Mouse (Mus musculus) limb, embryonic 14.5 days (tissue): ENCODE measurements at regions not wholly inside any gene's neighbourhood (a gene's known extent, or its start where the extent isn't known, plus 50 kb on each side); places are given as distances from the start of the nearest gene placed in this dataset.
"Not testable (repeated sequence)": the region's sequence is repeated elsewhere in the genome, so short reads cannot be mapped to it uniquely, and the experiment has no call there.

Experiments used
- ATAC-seq: fragments of 200-750 bp; cut with Nextera tagmentation; 2 replicates; pipeline ENCODE4 v1.8.0; 2017; ENCODE audit warnings: low read depth, moderate number of reproducible peaks, moderate TSS enrichment; ENCODE audit not compliant: low FRiP score
- DNase-seq: peaks from one replicate; pipeline ENCODE4 v3.0.0-alpha.2; 2015; ENCODE audit warnings: low spot score
- H3K27ac ChIP-seq: fragments of 300-500 bp; sonication (generic); replicated peaks from 2 replicates; pipeline ENCODE4 v1.5.1; 2014; ENCODE audit warnings: low read depth, mild to moderate bottlenecking, low read length, moderate library complexity, mixed read lengths
- H3K27me3 ChIP-seq: fragments of 300-500 bp; sonication (generic); 2 replicates; pipeline ENCODE4 v1.6.1; 2014; ENCODE audit warnings: low read length, mixed read lengths; ENCODE audit not compliant: control insufficient read depth, insufficient read depth
- H3K36me3 ChIP-seq: fragments of 300-500 bp; sonication (generic); 2 replicates; pipeline ENCODE4 v1.6.1; 2014; ENCODE audit warnings: mild to moderate bottlenecking, low read length, moderate library complexity, mixed read lengths; ENCODE audit not compliant: control insufficient read depth, insufficient read depth
- H3K4me1 ChIP-seq: fragments of 300-500 bp; sonication (generic); 2 replicates; pipeline ENCODE4 v1.6.1; 2014; ENCODE audit warnings: antibody characterized with exemption, low read length, mixed read lengths; ENCODE audit not compliant: control insufficient read depth, insufficient read depth
- H3K4me2 ChIP-seq: fragments of 300-500 bp; sonication (generic); replicated peaks from 2 replicates; pipeline ENCODE4 v1.6.1; 2014; ENCODE audit warnings: low read depth, mild to moderate bottlenecking, low read length, moderate library complexity; ENCODE audit not compliant: severe bottlenecking
- H3K4me3 ChIP-seq: fragments of 300-500 bp; sonication (generic); replicated peaks from 2 replicates; pipeline ENCODE4 v1.5.1; 2014; ENCODE audit warnings: low read length
- H3K9ac ChIP-seq: fragments of 300-500 bp; sonication (generic); 2 replicates; pipeline ENCODE4 v1.6.1; 2014; ENCODE audit warnings: mild to moderate bottlenecking, low read depth, low read length, moderate library complexity; ENCODE audit not compliant: severe bottlenecking
- H3K9me3 ChIP-seq: fragments of 300-500 bp; sonication (generic); 2 replicates; pipeline ENCODE4 v1.6.1; 2016; ENCODE audit warnings: low read length; ENCODE audit not compliant: control insufficient read depth
- POLR2A ChIP-seq: fragments of 200-500 bp; IDR thresholded peaks from 2 replicates; pipeline ENCODE4 v1.8.0; 2012; ENCODE audit warnings: inconsistent platforms, mild to moderate bottlenecking, moderate library complexity, borderline replicate concordance; ENCODE audit not compliant: insufficient read depth, insufficient read length; ENCODE audit errors: extremely low read depth
- WGBS: fragments of 180-500 bp; shearing (Covaris S2); extraction: QIAGEN DNeasy Blood & Tissue Kit; methylation state at CpG from one replicate; pipeline ENCODE4 v1.1.7; 2014; 5-methylcytosine and 5-hydroxymethylcytosine counted together

DNA sequence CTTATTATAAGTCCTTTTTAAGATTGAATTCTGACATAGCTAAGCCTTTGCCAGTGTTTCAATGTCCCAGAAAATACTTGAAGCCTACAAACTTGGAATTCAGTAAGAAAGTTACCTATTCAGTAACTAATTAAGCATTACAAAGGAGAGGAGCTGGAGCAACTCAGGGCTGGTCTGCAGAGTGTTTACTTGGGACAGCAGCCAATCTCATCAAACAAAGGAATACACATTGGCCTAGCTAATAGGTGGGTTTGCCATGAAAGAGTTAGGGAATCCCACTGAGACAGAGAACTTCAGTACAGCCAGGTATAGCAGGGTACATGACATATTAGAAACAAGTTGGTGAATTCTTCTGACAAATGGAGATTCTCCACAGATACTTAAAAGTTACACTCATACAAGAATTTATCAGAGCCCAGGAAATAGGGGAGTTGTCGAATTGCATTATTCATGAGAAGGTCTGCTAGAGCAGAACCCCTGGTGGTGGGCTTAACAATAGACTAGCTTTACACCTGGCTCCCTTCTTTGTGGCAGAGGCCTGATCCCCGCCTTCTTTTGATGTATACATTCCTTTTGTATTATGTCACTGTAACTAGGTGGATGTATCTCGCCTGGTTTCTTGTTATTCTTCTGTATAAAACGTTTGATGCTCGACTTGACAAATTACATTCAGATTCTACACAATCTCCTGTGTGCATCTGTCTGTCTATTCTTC, 525.2 kb downstream of the 4930447F04Rik start:
- WGBS, result 54% methylated on average over 5 of the region's 5 CpGs

DNA sequence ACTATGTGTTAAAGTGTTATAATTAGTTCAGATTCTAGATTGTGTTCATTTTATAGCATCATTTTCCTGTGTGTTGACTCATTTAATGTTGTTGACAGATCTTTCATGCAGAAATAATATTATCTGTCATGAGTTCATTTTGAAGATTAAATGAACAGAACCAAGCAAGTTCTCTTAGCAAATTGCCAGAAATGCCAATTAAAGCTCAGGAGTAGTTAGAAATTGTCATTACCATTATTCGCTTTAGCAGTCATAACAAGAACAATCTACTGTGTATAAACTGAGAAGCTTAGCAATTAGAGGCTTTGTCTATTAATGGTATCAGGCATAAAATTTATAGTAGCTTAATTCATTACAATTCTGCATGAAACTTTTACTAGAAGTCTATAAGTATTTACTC, 534.2 kb downstream of the 4930447F04Rik start:
- no peaks in the 10 kb centered on the region for H3K4me1 ChIP-seq
- TF ChIP-seq POLR2A, result no peak
- H3K27ac ChIP-seq, result no peak overlapping the region
- WGBS, result 84% methylated on average over 1 of the region's 1 CpGs
- H3K9me3 ChIP-seq, result no peaks in the 10 kb centered on the region
- no peak for DNase-seq
- ATAC-seq, result no peak
- H3K4me3 ChIP-seq, result no peak overlapping the region
- no peaks in the 10 kb centered on the region for H3K36me3 ChIP-seq
- no peak overlapping the region for H3K4me2 ChIP-seq
- no peaks in the 10 kb centered on the region for H3K27me3 ChIP-seq
- H3K9ac ChIP-seq, result no peak overlapping the region

More for the DNA sequence above, 525.2 kb downstream of the 4930447F04Rik start:
- H3K4me2 ChIP-seq, H3K4me3 ChIP-seq, H3K9me3 ChIP-seq, H3K36me3 ChIP-seq, H3K27me3 ChIP-seq, H3K9ac ChIP-seq, DNase-seq, H3K4me1 ChIP-seq, H3K27ac ChIP-seq, ATAC-seq: not testable (repeated sequence)

DNA sequence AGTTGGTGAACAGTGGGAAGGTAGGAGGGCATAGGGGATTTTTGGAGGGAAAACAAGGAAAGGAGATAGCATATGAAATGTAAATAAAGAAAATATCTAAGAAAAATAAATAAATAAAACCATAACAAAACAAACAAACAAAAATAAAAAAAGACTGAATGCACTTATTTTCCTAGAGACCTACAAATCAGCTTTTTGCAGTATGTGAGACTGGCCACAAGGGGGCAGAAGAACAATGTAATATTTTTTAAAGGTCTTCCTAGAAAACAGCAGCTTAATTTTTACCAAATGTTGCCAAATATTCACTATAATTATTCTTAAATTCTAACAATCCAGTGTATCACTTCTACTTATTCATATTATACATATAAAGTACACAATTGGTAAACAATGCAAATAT, 569.4 kb downstream of the 4930447F04Rik start:
- Histone ChIP-seq H3K4me1 (no peaks in the 10 kb centered on the region), H3K4me2 (no peak overlapping the region), H3K4me3 (no peak overlapping the region), H3K27me3 (no peaks in the 10 kb centered on the region), H3K36me3 (no peaks in the 10 kb centered on the region), H3K9me3 (no peaks in the 10 kb centered on the region), H3K9ac (no peak overlapping the region), H3K27ac (no peak overlapping the region)
- DNase-seq, result peak; percentile 35
- TF ChIP-seq POLR2A, result no peak
- no peak for ATAC-seq

DNA sequence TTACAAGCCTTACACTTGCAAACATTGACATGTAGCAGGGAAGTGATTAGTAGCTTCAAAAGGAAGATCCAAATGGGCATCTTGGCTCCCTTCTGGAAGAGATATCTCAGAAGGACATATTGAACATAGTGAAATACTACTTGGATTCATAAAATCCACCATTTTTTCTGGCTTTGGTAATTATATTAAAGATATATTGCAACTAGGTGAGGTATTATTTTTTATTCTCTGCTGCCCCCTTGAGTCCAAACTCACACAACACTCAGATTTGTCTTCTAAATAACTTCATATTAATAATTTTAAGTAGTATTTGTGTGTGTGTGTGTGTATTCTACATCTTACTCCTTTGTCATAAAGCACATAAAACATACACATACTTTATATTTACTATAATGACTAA, 588.5 kb downstream of the 4930447F04Rik start:
- TF ChIP-seq POLR2A, result no peak
- H3K4me1 ChIP-seq, result no peaks in the 10 kb centered on the region
- no peak overlapping the region for H3K4me2 ChIP-seq
- no peak for ATAC-seq
- no peaks in the 10 kb centered on the region for H3K9me3 ChIP-seq
- DNase-seq, result no peak
- no peak overlapping the region for H3K4me3 ChIP-seq
- no peaks in the 10 kb centered on the region for H3K27me3 ChIP-seq
- H3K9ac ChIP-seq, result no peak overlapping the region
- no peak overlapping the region for H3K27ac ChIP-seq
- no peaks in the 10 kb centered on the region for H3K36me3 ChIP-seq
